Mouse (Mus musculus): ENCODE results near the gene Rassf5. TPM values are rescaled to one million over a fixed set of nuclear protein-coding genes. Genes with fewer than 3 reads are reported as not detected.

Rassf5 gene
- total RNA-seq (2021) = 1 to 10 TPM in 1 of 2 experiments, under 1 TPM in 1; 0.35 to 1.2 TPM
- long read RNA-seq, experiment 1 = 0 reads
- long read RNA-seq, experiment 2 = 0 reads

- peak; percentile 66 to 71 for DNase-seq
- intact Hi-C loops (cut with DNase I) = no loop called here
These were observed at the start of gene Rassf5 for GRCm38 (mm10) chr1:131245089-131245856. Rassf5 (minus strand) TSS chr1:131245258.

DNA sequence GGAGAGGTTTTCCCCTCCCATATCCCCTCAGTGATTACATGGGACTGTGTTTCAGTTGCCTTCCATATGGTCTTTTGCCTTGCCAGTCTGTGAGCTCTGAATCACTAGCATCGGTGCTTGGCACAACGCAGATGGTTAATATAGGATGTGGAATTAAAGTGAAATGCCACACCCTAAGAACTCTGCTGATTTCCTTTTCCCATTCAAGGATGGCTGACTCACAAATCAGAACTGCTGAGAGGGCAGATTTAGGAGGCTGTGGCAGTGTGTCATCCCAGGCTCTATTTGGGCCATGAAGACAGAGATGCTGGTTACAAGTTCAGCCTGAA lies 48.8 kb upstream of the Rassf5 start:
- intact Hi-C loops (cut with DNase I) = no loop called here

DNA sequence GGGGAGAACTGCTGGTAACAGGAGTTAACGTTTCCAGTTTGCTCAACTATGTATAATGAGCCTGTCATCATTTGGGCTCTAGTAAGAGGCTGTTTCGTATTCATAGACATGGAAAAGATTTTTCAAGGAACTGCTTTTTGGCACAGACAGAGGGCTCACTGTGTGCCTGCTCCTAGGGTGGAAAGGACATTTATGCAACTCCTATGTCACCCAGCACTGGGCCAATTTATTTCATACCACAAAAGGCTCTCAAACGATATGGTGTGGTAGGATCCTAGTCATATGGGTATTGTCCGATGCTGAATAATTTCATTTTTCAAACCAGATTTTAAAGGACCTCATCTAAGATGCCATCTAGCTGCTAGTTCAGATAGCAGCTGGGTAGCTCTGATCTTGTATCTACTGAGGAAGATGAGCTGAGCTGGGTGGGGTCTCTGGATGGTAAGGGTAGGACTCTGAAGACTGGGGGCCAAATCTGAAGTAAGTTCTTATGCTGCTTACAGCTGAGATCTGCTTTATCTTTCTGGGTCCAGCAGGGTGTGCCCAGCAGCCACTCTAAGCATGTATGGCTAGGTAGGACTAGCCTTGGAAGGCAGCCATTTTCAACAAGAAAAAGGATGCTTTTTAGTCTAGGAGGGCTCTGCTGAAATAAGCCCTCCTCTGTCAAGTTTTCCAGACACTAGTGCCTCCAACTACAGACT lies 48.3 kb upstream of the Rassf5 start:
- intact Hi-C loops (cut with DNase I) = no loop called here
- DNase-seq = no peak

More for the DNA sequence above, 48.8 kb upstream of the Rassf5 start:
- peak in 1 of 2 experiments; percentile 0 for DNase-seq

GRCm38 (mm10) chr1:131290648-131291047 lies 45.6 kb upstream of the Rassf5 start:
- DNase-seq = peak in 1 of 2 experiments; percentile 35
- intact Hi-C loops (cut with DNase I) = no loop called here

DNA sequence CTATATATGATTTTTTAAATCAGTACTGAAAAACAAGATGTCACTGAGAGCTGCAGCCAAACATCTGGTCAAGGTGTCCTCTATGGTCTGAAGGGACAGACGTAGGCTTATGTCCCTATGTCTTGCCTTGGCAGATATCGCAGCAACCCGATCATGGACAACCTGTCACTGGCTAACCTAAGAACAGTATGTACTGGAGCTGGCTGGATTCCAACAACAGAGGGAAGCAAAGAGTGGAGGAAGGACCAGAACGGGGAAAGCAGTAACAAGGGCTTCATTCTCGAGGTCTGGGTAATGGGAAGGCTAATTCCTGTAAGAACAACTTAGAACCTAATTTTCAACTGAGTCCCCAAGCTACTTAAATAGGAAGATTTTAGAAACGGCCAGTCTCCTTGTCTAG lies 43.9 kb upstream of the Rassf5 start:
- no peak for DNase-seq
- intact Hi-C loops (cut with DNase I) = no loop called here

- DNase-seq = no peak
- intact Hi-C loops (cut with DNase I) = no loop called here
These were observed 42.2 kb upstream of the Rassf5 start for GRCm38 (mm10) chr1:131287267-131287666.

DNA sequence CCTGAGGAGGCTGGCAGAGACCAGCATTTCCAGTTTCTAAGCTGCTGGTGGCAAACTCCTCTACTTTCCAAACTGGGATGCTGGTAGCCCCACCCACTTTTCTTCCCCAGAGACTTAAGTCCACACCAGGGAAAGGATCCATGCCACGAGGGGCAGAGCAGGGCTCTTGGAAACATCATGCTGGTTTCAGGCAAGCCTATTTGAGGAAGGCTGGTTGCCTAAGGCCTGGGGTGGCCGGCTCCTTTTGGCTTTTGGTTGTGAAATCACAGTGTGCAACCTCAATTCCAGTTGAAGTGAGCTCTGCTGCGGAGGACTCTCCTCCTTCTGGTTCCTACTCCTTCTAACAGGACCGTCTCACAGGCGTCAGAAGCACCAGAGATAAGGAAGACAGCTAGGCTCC lies 41.7 kb upstream of the Rassf5 start:
- intact Hi-C loops (cut with DNase I) = no loop called here
- no peak for DNase-seq

DNA sequence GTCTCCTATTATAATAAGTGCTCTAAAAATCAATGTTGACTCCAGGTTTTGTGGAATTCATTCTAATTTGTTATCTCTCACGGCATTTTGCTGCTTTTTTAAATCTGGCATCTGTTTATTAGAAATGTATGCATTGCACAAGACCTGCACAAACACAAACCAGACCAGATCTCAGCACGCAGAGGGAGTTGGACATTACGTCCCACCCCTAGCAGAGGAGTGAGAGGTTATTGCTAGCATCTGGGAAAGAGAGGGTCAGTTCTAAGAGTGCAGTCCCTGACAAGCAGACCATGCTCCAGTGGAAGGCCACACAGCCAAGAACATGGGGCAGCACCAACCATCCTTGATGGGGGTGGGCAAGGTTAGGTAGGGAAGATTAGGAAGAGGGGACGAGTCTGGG lies 39.6 kb upstream of the Rassf5 start:
- DNase-seq = no peak
- intact Hi-C loops (cut with DNase I) = no loop called here

DNA sequence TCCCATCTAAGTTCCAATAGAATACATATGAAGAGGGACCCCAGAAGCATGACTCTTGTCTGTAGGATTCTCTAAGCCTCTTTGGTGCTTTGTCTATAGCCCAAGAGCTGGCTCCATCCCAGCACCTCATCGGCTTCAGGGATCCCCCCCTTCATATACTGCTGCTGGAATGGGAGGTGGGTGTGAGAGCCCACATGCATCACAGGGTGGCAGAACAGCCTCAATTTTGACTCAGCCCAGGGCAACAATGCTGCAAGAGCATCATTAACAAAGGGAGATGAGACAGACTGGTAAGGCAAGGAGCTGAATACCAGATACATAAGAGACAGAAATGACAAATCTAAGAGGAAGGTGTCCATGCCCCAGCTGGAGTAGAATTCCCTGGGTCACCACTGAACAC lies 39.1 kb upstream of the Rassf5 start:
- intact Hi-C loops (cut with DNase I) = no loop called here
- DNase-seq = no peak

DNA sequence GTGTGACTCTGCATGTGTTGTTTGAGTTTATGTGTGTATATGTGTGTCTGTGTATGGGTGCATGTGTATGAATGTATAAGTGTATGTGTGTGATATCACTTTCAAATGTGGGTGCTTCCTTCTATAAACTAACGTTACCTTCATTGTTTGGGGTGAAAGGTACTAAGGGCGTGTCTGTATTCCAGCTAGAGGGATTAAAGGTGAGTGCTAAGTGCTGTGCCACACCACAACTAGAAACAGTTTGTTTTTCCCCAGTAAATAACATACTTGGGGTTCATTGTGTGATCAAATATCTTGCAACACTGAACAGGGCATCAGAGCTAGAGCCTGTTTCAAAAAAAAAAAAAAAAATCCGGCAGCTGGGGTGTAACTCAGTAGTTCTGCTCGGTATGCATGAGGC lies 36.7 kb upstream of the Rassf5 start:
- DNase-seq = no peak
- intact Hi-C loops (cut with DNase I) = no loop called here

GRCm38 (mm10) chr1:131280280-131280679 lies 35.2 kb upstream of the Rassf5 start:
- no peak for DNase-seq
- intact Hi-C loops (cut with DNase I) = no loop called here

- intact Hi-C loops (cut with DNase I) = no loop called here
- no peak for DNase-seq
These were observed 34.4 kb upstream of the Rassf5 start, which contains the start of gene Ikbke for GRCm38 (mm10) chr1:131279456-131279776. Ikbke (minus strand) TSS chr1:131279606.

DNA sequence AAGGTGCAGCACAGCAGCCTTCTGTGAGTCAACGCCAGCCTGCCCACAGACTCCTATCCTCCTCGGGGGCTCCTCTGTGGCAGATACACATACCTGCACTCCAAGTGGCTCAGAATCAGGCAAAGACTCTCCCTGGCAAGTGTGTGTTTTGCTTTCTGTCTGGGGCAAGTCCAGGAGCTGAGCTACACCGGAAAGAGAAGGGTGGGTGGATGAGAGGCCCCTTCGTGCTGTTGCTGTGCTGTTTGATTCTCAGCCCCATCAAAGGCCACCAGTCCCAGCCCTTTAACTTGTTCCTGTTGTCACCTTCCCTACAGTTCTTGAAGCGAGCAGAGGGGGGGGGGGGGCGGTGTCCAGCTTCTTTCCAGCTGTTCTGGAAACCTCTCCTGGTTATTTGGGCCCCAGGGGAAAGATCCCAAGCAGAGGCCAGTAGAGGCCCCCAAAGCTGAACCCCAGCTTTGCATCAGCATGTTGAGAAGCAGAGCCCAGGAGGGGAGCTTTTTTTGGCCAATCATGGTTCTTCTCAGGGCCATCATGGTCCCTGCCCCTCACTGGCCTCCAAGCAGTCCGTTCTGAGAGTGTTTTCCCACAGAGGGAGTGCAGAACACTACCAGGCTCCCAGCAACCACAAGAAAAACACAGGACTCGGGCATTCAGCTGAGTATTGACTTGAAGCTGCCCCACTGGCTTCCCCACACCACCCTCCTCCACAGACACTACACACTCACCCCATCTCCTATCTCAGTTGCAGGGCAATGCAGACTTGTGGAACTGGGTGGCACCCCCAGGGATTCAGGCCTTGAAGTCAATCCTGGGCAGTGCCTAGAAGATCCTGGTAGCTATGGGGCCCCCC lies 33.8 kb upstream of the Rassf5 start:
- DNase-seq = peak in 1 of 2 experiments; percentile 31
- intact Hi-C loops (cut with DNase I) = no loop called here

- intact Hi-C loops (cut with DNase I) = no loop called here
These were observed 31.8 kb upstream of the Rassf5 start for GRCm38 (mm10) chr1:131276831-131277230.

DNA sequence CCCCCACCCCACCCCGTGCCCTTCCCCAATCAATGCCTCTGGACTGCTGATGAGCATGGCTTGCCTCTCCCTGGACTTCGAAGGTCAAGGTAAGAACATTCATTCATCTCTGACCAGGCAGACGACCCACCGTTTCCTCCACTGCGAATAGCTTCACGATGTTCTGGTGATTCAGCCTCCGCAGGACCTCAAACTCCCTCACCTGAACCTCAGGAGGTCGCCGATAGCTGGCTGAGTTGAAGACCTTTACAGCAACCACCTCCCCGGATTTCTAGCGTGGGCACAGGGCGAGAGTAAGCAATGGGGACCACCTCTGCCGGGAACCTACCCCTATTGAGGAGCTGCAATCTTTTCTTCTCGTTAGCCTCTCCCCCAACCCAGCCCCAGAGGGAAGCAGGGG lies 30.5 kb upstream of the Rassf5 start:
- intact Hi-C loops (cut with DNase I) = no loop called here
- DNase-seq = no peak

More at GRCm38 (mm10) chr1:131276831-131277230, 31.8 kb upstream of the Rassf5 start:
- no peak for DNase-seq

DNA sequence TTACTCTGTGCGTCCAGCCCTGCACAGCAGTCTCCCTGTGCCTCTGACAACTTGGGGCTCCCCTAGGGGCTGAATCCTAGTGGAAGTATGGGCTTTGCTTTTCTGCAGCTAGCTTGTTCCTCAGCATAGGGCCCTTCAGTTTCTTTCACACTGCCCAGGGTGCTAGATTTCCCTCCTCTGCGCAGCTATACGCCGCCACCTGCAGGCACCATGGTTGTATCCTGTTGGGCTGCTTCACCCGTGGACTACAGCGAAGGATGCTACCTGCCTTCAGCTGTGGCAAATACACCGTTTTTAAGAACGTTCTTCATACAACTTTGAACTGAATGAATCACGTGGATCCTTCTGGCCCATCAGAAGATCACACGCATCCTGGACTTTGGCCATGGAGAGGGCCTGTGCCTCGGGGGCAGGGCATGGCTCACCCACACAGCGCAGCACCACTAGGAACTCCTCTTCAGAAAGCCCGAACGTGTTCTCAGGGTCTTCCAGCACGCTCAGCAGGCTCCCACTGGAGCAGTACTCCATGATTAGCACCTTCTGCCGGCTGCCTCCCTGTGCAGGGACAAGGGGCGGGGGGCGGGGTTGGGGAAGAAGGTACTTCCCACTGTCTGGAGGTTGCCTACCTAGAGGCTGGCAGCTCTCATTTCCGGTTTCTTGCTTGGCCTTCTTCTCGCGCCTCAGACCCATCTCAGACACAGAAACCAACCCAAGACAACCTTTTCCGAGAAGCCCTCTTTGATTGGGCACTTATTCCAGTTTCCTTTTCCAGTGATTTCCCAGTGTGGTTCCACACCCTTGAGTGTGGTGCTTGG lies 29.9 kb upstream of the Rassf5 start:
- intact Hi-C loops (cut with DNase I) = no loop called here
- no peak for DNase-seq

GRCm38 (mm10) chr1:131269797-131270578 lies 24.9 kb upstream of the Rassf5 start:
- intact Hi-C loops (cut with DNase I) = loop anchor here (1.0 kb wide), 1 partner anchor 35 kb away; no protein-coding TSS in a partner anchor

DNA sequence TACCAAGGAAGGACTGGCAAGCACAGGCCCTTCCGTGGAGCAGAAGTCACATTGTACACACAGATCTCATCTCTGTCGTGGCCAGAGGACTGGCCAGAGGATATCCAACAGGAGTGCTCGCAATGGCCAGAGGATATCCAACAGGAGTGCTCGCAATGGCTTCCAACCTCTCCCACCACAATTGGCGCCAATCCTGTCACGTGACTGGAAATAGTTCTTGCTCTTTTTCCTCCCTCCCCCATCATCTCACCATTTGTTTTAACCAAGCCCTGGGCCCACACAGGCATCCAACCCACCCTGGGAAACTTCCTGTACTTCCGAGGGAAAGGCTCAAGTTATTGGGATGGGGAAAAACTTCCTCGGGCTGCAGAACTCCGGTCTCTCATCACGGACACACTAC lies 23.7 kb upstream of the Rassf5 start:
- DNase-seq = no peak
- intact Hi-C loops (cut with DNase I) = loop anchor here (1.0 kb wide), 1 partner anchor 33 kb away; no protein-coding TSS in a partner anchor

More at GRCm38 (mm10) chr1:131269797-131270578, 24.9 kb upstream of the Rassf5 start:
- DNase-seq = peak; percentile 42 to 58

- intact Hi-C loops (cut with DNase I) = no loop called here
- no peak for DNase-seq
These were observed 18.8 kb upstream of the Rassf5 start for GRCm38 (mm10) chr1:131263905-131264304.

Data from gastrocnemius, postnatal 36 days (tissue).